Mouse (Mus musculus): Measurements from ENCODE around the gene Fzr1. TPM values are rescaled to one million over a fixed set of nuclear protein-coding genes. Genes with fewer than 3 reads are reported as not detected.

Gene Fzr1
- polyA plus RNA-seq, 1 experiment from 2014 or later = 149 TPM

GRCm38 (mm10) chr10:81325781-81326180 is 52.5 kb downstream of the Fzr1 start:
- peaks cover 45% of the 10 kb centered on the region for H3K36me3 ChIP-seq (ENCODE audit: control insufficient read depth, insufficient read depth, low read length)

GRCm38 (mm10) chr10:81325176-81325575 is 53.1 kb downstream of the Fzr1 start:
- H3K27ac ChIP-seq (ENCODE audit: low read depth, low read length) = no peak overlapping the region
- 94% methylated on average over 21 of the region's 21 CpGs for WGBS
- H3K27me3 ChIP-seq (replicated peaks; ENCODE audit: control insufficient read depth, insufficient read depth, low read length) = no peaks in the 10 kb centered on the region
- no peak for ATAC-seq
- H3K4me2 ChIP-seq (ENCODE audit: low read length) = no peak overlapping the region
- H3K4me3 ChIP-seq (ENCODE audit: low read length) = no peak overlapping the region
- peaks cover 11% of the 10 kb centered on the region for H3K4me1 ChIP-seq (ENCODE audit: control insufficient read depth, insufficient read depth, low read depth, low read length)
- H3K36me3 ChIP-seq (ENCODE audit: control insufficient read depth, insufficient read depth, low read length) = peaks cover 45% of the 10 kb centered on the region
- no peak overlapping the region for H3K9ac ChIP-seq (ENCODE audit: low read depth, low read length)
- H3K9me3 ChIP-seq (ENCODE audit: control insufficient read depth, low read length) = no peaks in the 10 kb centered on the region

More at GRCm38 (mm10) chr10:81325781-81326180, 52.5 kb downstream of the Fzr1 start:
- no peak overlapping the region for H3K4me2 ChIP-seq (ENCODE audit: low read length)
- ATAC-seq = no peak
- H3K9ac ChIP-seq (ENCODE audit: low read depth, low read length) = no peak overlapping the region
- no peak overlapping the region for H3K27ac ChIP-seq (ENCODE audit: low read depth, low read length)
- H3K27me3 ChIP-seq (replicated peaks; ENCODE audit: control insufficient read depth, insufficient read depth, low read length) = no peaks in the 10 kb centered on the region
- H3K9me3 ChIP-seq (ENCODE audit: control insufficient read depth, low read length) = no peaks in the 10 kb centered on the region
- WGBS = 91% methylated on average over 18 of the region's 18 CpGs
- no peak overlapping the region for H3K4me3 ChIP-seq (ENCODE audit: low read length)
- peaks cover 11% of the 10 kb centered on the region for H3K4me1 ChIP-seq (ENCODE audit: control insufficient read depth, insufficient read depth, low read depth, low read length)

- Histone ChIP-seq H3K27me3 (replicated peaks; ENCODE audit: control insufficient read depth, insufficient read depth, low read length) (no peaks in the 10 kb centered on the region), H3K4me3 (ENCODE audit: low read length) (no peak overlapping the region), H3K9me3 (ENCODE audit: control insufficient read depth, low read length) (no peaks in the 10 kb centered on the region), H3K36me3 (ENCODE audit: control insufficient read depth, insufficient read depth, low read length) (peaks cover 45% of the 10 kb centered on the region), H3K4me1 (ENCODE audit: control insufficient read depth, insufficient read depth, low read depth, low read length) (peaks cover 20% of the 10 kb centered on the region), H3K4me2 (ENCODE audit: low read length) (no peak overlapping the region), H3K9ac (ENCODE audit: low read depth, low read length) (no peak overlapping the region), H3K27ac (ENCODE audit: low read depth, low read length) (no peak overlapping the region)
- ATAC-seq = no peak
- WGBS = 93% methylated on average over 18 of the region's 18 CpGs
These were observed 54.4 kb downstream of the Fzr1 start for GRCm38 (mm10) chr10:81323791-81324530.

GRCm38 (mm10) chr10:81323141-81323775 is 55.1 kb downstream of the Fzr1 start:
- Histone ChIP-seq H3K27ac (ENCODE audit: low read depth, low read length) (no peak overlapping the region), H3K36me3 (ENCODE audit: control insufficient read depth, insufficient read depth, low read length) (peaks cover 50% of the 10 kb centered on the region), H3K4me3 (ENCODE audit: low read length) (no peak overlapping the region), H3K4me1 (ENCODE audit: control insufficient read depth, insufficient read depth, low read depth, low read length) (peaks cover 22% of the 10 kb centered on the region), H3K4me2 (ENCODE audit: low read length) (no peak overlapping the region), H3K9ac (ENCODE audit: low read depth, low read length) (no peak overlapping the region), H3K27me3 (replicated peaks; ENCODE audit: control insufficient read depth, insufficient read depth, low read length) (no peaks in the 10 kb centered on the region), H3K9me3 (ENCODE audit: control insufficient read depth, low read length) (no peaks in the 10 kb centered on the region)
- no peak for ATAC-seq
- 96% methylated on average over 23 of the region's 23 CpGs for WGBS

- no peak for ATAC-seq
- Histone ChIP-seq H3K9ac (ENCODE audit: low read depth, low read length) (no peak overlapping the region), H3K27ac (ENCODE audit: low read depth, low read length) (no peak overlapping the region), H3K27me3 (replicated peaks; ENCODE audit: control insufficient read depth, insufficient read depth, low read length) (no peaks in the 10 kb centered on the region), H3K36me3 (ENCODE audit: control insufficient read depth, insufficient read depth, low read length) (peaks cover 56% of the 10 kb centered on the region), H3K4me3 (ENCODE audit: low read length) (no peak overlapping the region), H3K4me1 (ENCODE audit: control insufficient read depth, insufficient read depth, low read depth, low read length) (peaks cover 22% of the 10 kb centered on the region), H3K9me3 (ENCODE audit: control insufficient read depth, low read length) (no peaks in the 10 kb centered on the region), H3K4me2 (ENCODE audit: low read length) (no peak overlapping the region)
- WGBS = 92% methylated on average over 27 of the region's 27 CpGs
These were observed 55.9 kb downstream of the Fzr1 start for GRCm38 (mm10) chr10:81322444-81322843.

- H3K27me3 ChIP-seq (replicated peaks; ENCODE audit: control insufficient read depth, insufficient read depth, low read length) = no peaks in the 10 kb centered on the region
- H3K9ac ChIP-seq (ENCODE audit: low read depth, low read length) = peak overlapping the region; percentile 89
- ATAC-seq = no peak
- H3K4me2 ChIP-seq (ENCODE audit: low read length) = peak overlapping the region; percentile 90
- peak overlapping the region; percentile 94 for H3K4me3 ChIP-seq (ENCODE audit: low read length)
- WGBS = 3% methylated on average over 17 of the region's 20 CpGs
- peaks cover 22% of the 10 kb centered on the region for H3K4me1 ChIP-seq (ENCODE audit: control insufficient read depth, insufficient read depth, low read depth, low read length)
- H3K9me3 ChIP-seq (ENCODE audit: control insufficient read depth, low read length) = no peaks in the 10 kb centered on the region
- peak overlapping the region; percentile 93 for H3K27ac ChIP-seq (ENCODE audit: low read depth, low read length)
- peaks cover 54% of the 10 kb centered on the region for H3K36me3 ChIP-seq (ENCODE audit: control insufficient read depth, insufficient read depth, low read length)
These were observed 56.9 kb downstream of the Fzr1 start for GRCm38 (mm10) chr10:81321436-81321835.

- H3K27ac ChIP-seq (ENCODE audit: low read depth, low read length) = peak within 1 kb of the TSS; percentile 93
- peak within 1 kb of the TSS; percentile 94 for H3K4me3 ChIP-seq (ENCODE audit: low read length)
- peak within 1 kb of the TSS; percentile 90 for H3K4me2 ChIP-seq (ENCODE audit: low read length)
- no peaks in the 10 kb centered on the region for H3K27me3 ChIP-seq (replicated peaks; ENCODE audit: control insufficient read depth, insufficient read depth, low read length)
- H3K36me3 ChIP-seq (ENCODE audit: control insufficient read depth, insufficient read depth, low read length) = peaks cover 54% of the 10 kb centered on the region
- H3K4me1 ChIP-seq (ENCODE audit: control insufficient read depth, insufficient read depth, low read depth, low read length) = peaks cover 22% of the 10 kb centered on the region
- peak within 1 kb of the TSS; percentile 89 for H3K9ac ChIP-seq (ENCODE audit: low read depth, low read length)
- under 1% methylated on average over 64 of the region's 68 CpGs for WGBS
- peak; percentile 95 for ATAC-seq
- H3K9me3 ChIP-seq (ENCODE audit: control insufficient read depth, low read length) = no peaks in the 10 kb centered on the region
These were observed 57.6 kb downstream of the Fzr1 start, which contains the start of gene Cactin for GRCm38 (mm10) chr10:81320550-81321347. Gene Cactin (plus strand): TSS chr10:81321103.

GRCm38 (mm10) chr10:81319741-81320549 is 58.4 kb downstream of the Fzr1 start:
- Histone ChIP-seq H3K9me3 (ENCODE audit: control insufficient read depth, low read length) (no peaks in the 10 kb centered on the region), H3K4me1 (ENCODE audit: control insufficient read depth, insufficient read depth, low read depth, low read length) (peaks cover 22% of the 10 kb centered on the region), H3K4me2 (ENCODE audit: low read length) (peak overlapping the region; percentile 65), H3K4me3 (ENCODE audit: low read length) (peak overlapping the region; percentile 94), H3K9ac (ENCODE audit: low read depth, low read length) (peak overlapping the region; percentile 51), H3K27ac (ENCODE audit: low read depth, low read length) (peak overlapping the region; percentile 93), H3K36me3 (ENCODE audit: control insufficient read depth, insufficient read depth, low read length) (peaks cover 48% of the 10 kb centered on the region), H3K27me3 (replicated peaks; ENCODE audit: control insufficient read depth, insufficient read depth, low read length) (no peaks in the 10 kb centered on the region)
- ATAC-seq = peak; percentile 2
- WGBS = 1% methylated on average over 38 of the region's 38 CpGs
